Mouse (Mus musculus): Measurements from ENCODE around the gene Wdfy4.

- no peak for TF ChIP-seq CTCF (IDR thresholded peaks at IDR 0.05; ENCODE audit: borderline replicate concordance, control insufficient read depth, extremely low read depth, insufficient read depth, low read length, poor library complexity)
- TF ChIP-seq POLR2A (IDR thresholded peaks at IDR 0.05; ENCODE audit: control insufficient read depth, extremely low read depth, insufficient read depth, low read length, poor library complexity), result no peak
These were observed 246.1 kb downstream of the Wdfy4 start for GRCm38 (mm10) chr14:32939217-32939616.

All from thymus, adult 2 months (tissue).